Mouse (Mus musculus): ENCODE results near the gene Olfr48. TPM values are rescaled to one million over a fixed set of nuclear protein-coding genes. Genes with fewer than 3 reads are reported as not detected.

Olfr48 gene
- not detected in 2 replicates for polyA plus RNA-seq (2015; fragmentation: Nextera tagmentation; extraction: Ambion mirVana)

DNA sequence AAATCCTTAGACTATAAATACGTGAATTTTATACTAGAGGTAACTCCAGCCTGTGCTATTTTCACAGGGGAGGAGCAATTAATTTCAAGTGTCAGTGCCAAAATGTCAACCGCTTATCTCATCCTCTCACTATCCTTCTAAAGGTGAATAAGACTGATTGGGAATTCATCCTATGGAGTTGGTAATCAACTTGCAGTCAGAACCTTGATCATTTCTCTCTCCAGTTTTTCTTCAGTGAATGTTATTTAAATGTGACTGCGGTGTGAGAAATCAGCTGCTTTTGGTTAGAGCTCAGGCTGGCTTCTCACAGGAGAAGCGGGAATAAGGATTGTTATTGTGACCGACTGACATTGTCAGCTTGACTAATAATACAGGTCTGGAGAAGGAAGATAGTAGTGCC lies at the start of gene Olfr48:
TSS of gene Olfr48 (minus strand) at position 101 of the 400 bp plus-strand sequence.
- H3K9me3 ChIP-seq, result no peaks in the 10 kb centered on the region
- no peak within 1 kb of the TSS for H3K9ac ChIP-seq (replicated peaks)
- no peak for ATAC-seq (replicated peaks)
- no peak within 1 kb of the TSS for H3K4me3 ChIP-seq
- no peak within 1 kb of the TSS for H3K27ac ChIP-seq (replicated peaks)
- H3K4me2 ChIP-seq (replicated peaks), result no peak within 1 kb of the TSS
- 91% methylated on average over 5 of the region's 5 CpGs for WGBS
- H3K27me3 ChIP-seq, result no peaks in the 10 kb centered on the region
- H3K4me1 ChIP-seq, result no peaks in the 10 kb centered on the region
- H3K36me3 ChIP-seq, result no peaks in the 10 kb centered on the region

DNA sequence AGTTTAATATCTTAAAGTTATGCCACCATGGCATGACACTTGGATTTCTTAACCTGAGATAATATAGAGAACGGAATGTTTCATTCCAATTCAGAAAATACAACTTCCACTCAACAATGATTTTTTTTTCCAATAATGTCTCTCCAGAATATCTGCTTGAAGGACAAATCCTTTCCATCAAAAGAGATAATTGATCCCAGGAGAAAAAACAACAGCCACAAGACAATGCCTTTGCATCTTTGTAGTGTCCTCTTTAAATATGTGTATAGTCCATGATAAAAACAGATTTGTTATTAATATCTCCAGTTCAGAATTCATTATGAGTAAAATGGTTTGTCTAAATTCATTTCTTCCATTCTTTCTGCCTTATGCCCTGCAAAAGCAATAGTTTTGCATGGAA lies 30.1 kb upstream of the Olfr48 start, which contains the start of gene Olfr1257:
TSS of gene Olfr1257 (plus strand) at position 301 of the 400 bp plus-strand sequence.
- WGBS, result 85% methylated on average over 1 of the region's 1 CpGs
- Histone ChIP-seq H3K4me3 (no peak within 1 kb of the TSS), H3K9ac (replicated peaks) (no peak within 1 kb of the TSS), H3K36me3 (no peaks in the 10 kb centered on the region), H3K9me3 (no peaks in the 10 kb centered on the region), H3K27me3 (no peaks in the 10 kb centered on the region), H3K4me1 (no peaks in the 10 kb centered on the region), H3K4me2 (replicated peaks) (no peak within 1 kb of the TSS), H3K27ac (replicated peaks) (no peak within 1 kb of the TSS)
- no peak for ATAC-seq (replicated peaks)

- no peak for ATAC-seq (replicated peaks)
- no peak overlapping the region for H3K27ac ChIP-seq (replicated peaks)
- 100% methylated on average over 1 of the region's 1 CpGs for WGBS
Measured at GRCm38 (mm10) chr2:89849230-89849629, 1.2 kb upstream of the Olfr48 start.

GRCm38 (mm10) chr2:89841455-89841854 lies 6.5 kb downstream of the Olfr48 start, which contains the start of gene Olfr1256:
Gene Olfr1256 (minus strand): TSS chr2:89841555.
- ATAC-seq (replicated peaks), result no peak
- 65% methylated on average over 2 of the region's 2 CpGs for WGBS

More at GRCm38 (mm10) chr2:89849230-89849629, 1.2 kb upstream of the Olfr48 start:
- H3K27me3 ChIP-seq, result no peaks in the 10 kb centered on the region
- no peaks in the 10 kb centered on the region for H3K4me1 ChIP-seq
- H3K36me3 ChIP-seq, result no peaks in the 10 kb centered on the region
- H3K9ac ChIP-seq (replicated peaks), result no peak overlapping the region
- no peak overlapping the region for H3K4me2 ChIP-seq (replicated peaks)
- H3K4me3 ChIP-seq, result no peak overlapping the region
- no peaks in the 10 kb centered on the region for H3K9me3 ChIP-seq

DNA sequence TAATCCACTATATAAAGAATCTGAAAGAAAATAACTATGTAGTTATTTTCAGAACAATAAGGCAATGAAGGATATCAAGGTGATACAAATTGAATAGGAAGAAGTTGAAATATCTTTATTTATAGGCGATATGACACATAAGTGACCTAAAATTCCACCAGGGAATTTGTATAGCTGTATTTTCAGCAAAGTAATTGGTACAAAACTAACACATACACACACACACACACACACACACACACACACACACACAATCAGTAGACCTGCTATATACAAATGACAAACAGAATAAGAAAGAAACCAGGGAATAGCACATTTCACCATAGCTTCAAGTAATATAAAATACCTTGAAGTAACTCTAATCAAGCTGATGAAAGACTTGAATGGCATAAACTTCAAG lies 27.8 kb downstream of the Olfr48 start:
- no peak overlapping the region for H3K4me2 ChIP-seq (replicated peaks)
- H3K27me3 ChIP-seq, result no peaks in the 10 kb centered on the region
- H3K27ac ChIP-seq (replicated peaks), result no peak overlapping the region
- no peak for ATAC-seq (replicated peaks)
- H3K9me3 ChIP-seq, result no peaks in the 10 kb centered on the region
- WGBS, result 79% methylated on average over 1 of the region's 1 CpGs
- no peaks in the 10 kb centered on the region for H3K36me3 ChIP-seq
- H3K4me1 ChIP-seq, result no peaks in the 10 kb centered on the region
- H3K9ac ChIP-seq (replicated peaks), result no peak overlapping the region
- H3K4me3 ChIP-seq, result no peak overlapping the region

More at GRCm38 (mm10) chr2:89841455-89841854, 6.5 kb downstream of the Olfr48 start, which contains the start of gene Olfr1256:
- Histone ChIP-seq H3K4me1 (no peaks in the 10 kb centered on the region), H3K9me3 (no peaks in the 10 kb centered on the region), H3K4me3 (no peak within 1 kb of the TSS), H3K27ac (replicated peaks) (no peak within 1 kb of the TSS), H3K36me3 (no peaks in the 10 kb centered on the region), H3K4me2 (replicated peaks) (no peak within 1 kb of the TSS), H3K9ac (replicated peaks) (no peak within 1 kb of the TSS), H3K27me3 (no peaks in the 10 kb centered on the region)

DNA sequence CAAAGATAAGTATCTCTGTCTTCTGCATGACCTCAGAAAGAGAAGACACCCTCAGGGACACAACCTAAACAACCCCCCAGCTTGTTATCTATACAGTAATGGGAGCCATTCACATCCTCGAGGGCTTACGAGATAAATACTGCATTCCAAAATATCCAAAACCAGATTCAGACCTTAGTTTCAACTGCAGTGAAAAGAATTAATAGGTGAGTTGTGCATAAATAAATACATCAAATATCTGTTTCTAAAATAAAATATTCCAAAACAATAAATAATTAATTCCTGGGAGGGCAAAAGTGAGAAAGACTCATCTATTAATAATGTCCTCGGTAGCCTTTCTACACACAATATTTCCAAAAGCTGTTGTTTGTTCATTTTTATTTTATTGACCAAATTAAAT lies 36.3 kb downstream of the Olfr48 start, which contains the start of gene Olfr1255:
TSS of gene Olfr1255 (plus strand) at position 301 of the 400 bp plus-strand sequence.
- H3K27me3 ChIP-seq, result no peaks in the 10 kb centered on the region
- H3K36me3 ChIP-seq, result no peaks in the 10 kb centered on the region
- H3K9ac ChIP-seq (replicated peaks), result no peak within 1 kb of the TSS
- 96% methylated on average over 3 of the region's 3 CpGs for WGBS
- no peak for ATAC-seq (replicated peaks)
- H3K4me2 ChIP-seq (replicated peaks), result no peak within 1 kb of the TSS
- H3K27ac ChIP-seq (replicated peaks), result no peak within 1 kb of the TSS
- H3K4me1 ChIP-seq, result no peaks in the 10 kb centered on the region
- H3K9me3 ChIP-seq, result no peaks in the 10 kb centered on the region
- H3K4me3 ChIP-seq, result no peak within 1 kb of the TSS

GRCm38 (mm10) chr2:89810751-89811150 lies 37.3 kb downstream of the Olfr48 start:
- H3K4me1 ChIP-seq, result no peaks in the 10 kb centered on the region
- H3K27ac ChIP-seq (replicated peaks), result no peak overlapping the region
- no peaks in the 10 kb centered on the region for H3K36me3 ChIP-seq
- ATAC-seq (replicated peaks), result no peak
- H3K4me2 ChIP-seq (replicated peaks), result no peak overlapping the region
- WGBS, result 91% methylated on average over 2 of the region's 2 CpGs
- H3K27me3 ChIP-seq, result no peaks in the 10 kb centered on the region
- no peak overlapping the region for H3K4me3 ChIP-seq
- H3K9ac ChIP-seq (replicated peaks), result no peak overlapping the region
- no peaks in the 10 kb centered on the region for H3K9me3 ChIP-seq

DNA sequence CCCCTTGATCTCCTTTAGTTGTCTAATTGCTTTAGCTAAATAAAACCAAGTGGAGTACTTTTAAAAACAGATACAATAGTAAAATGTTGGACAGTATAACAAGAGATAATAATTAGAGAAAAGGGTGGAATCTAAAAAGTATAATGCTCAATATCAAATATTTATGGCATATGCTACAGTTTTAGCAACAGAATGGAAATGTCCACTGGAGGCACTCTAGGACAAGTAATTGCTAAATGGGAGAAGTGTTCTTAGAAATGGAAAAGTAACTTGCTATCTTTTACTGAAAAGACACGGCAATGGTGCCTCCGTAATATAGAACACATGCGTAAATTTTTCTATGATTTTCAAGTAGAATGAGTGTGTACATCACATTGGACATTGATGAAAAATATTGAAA lies 48.4 kb downstream of the Olfr48 start:
- no peaks in the 10 kb centered on the region for H3K36me3 ChIP-seq
- H3K4me1 ChIP-seq, result no peaks in the 10 kb centered on the region
- no peak overlapping the region for H3K27ac ChIP-seq (replicated peaks)
- 94% methylated on average over 3 of the region's 3 CpGs for WGBS
- no peaks in the 10 kb centered on the region for H3K9me3 ChIP-seq
- H3K4me3 ChIP-seq, result no peak overlapping the region
- H3K27me3 ChIP-seq, result no peaks in the 10 kb centered on the region
- no peak overlapping the region for H3K4me2 ChIP-seq (replicated peaks)
- no peak overlapping the region for H3K9ac ChIP-seq (replicated peaks)
- no peak for ATAC-seq (replicated peaks)

GRCm38 (mm10) chr2:89793519-89793918 lies 54.5 kb downstream of the Olfr48 start, which contains the start of gene Olfr1254:
Gene Olfr1254 (minus strand): TSS chr2:89793619.
- H3K9ac ChIP-seq (replicated peaks), result no peak within 1 kb of the TSS
- H3K36me3 ChIP-seq, result no peaks in the 10 kb centered on the region
- H3K27ac ChIP-seq (replicated peaks), result no peak within 1 kb of the TSS
- no peak within 1 kb of the TSS for H3K4me2 ChIP-seq (replicated peaks)
- H3K27me3 ChIP-seq, result no peaks in the 10 kb centered on the region
- no peaks in the 10 kb centered on the region for H3K9me3 ChIP-seq
- no peak for ATAC-seq (replicated peaks)
- H3K4me1 ChIP-seq, result no peaks in the 10 kb centered on the region
- no peak within 1 kb of the TSS for H3K4me3 ChIP-seq

Other genes with a start within 250 kb of the Olfr48 start
- not detected in 2 replicates for gene Olfr1247, start 234.1 kb downstream of the Olfr48 start, polyA plus RNA-seq (2015; fragmentation: Nextera tagmentation; extraction: Ambion mirVana)
- not detected in 2 replicates for gene Olfr1248, start 230.0 kb downstream of the Olfr48 start, polyA plus RNA-seq (2015; fragmentation: Nextera tagmentation; extraction: Ambion mirVana)
- not detected in 2 replicates for gene Olfr1249, start 213.2 kb downstream of the Olfr48 start, polyA plus RNA-seq (2015; fragmentation: Nextera tagmentation; extraction: Ambion mirVana)
- not detected in 2 replicates for gene Olfr1250, start 186.7 kb downstream of the Olfr48 start, polyA plus RNA-seq (2015; fragmentation: Nextera tagmentation; extraction: Ambion mirVana)
- gene Olfr1251, start 176.3 kb downstream of the Olfr48 start, polyA plus RNA-seq (2015; fragmentation: Nextera tagmentation; extraction: Ambion mirVana), result not detected in 2 replicates
- gene Olfr1252, start 123.2 kb downstream of the Olfr48 start, polyA plus RNA-seq (2015; fragmentation: Nextera tagmentation; extraction: Ambion mirVana), result not detected in 2 replicates
- gene Olfr1253, start 91.1 kb downstream of the Olfr48 start, polyA plus RNA-seq (2015; fragmentation: Nextera tagmentation; extraction: Ambion mirVana), result not detected in 2 replicates
- gene Olfr1254, start 54.6 kb downstream of the Olfr48 start, polyA plus RNA-seq (2015; fragmentation: Nextera tagmentation; extraction: Ambion mirVana), result not detected in 2 replicates
- gene Olfr1255, start 36.2 kb downstream of the Olfr48 start, polyA plus RNA-seq (2015; fragmentation: Nextera tagmentation; extraction: Ambion mirVana), result not detected in 2 replicates
- gene Olfr1256, start 6.7 kb downstream of the Olfr48 start, polyA plus RNA-seq (2015; fragmentation: Nextera tagmentation; extraction: Ambion mirVana), result not detected in 2 replicates
- gene Olfr1257, start 30.2 kb upstream of the Olfr48 start, polyA plus RNA-seq (2015; fragmentation: Nextera tagmentation; extraction: Ambion mirVana), result not detected in 2 replicates
- not detected in 2 replicates for gene Olfr1258, start 79.1 kb upstream of the Olfr48 start, polyA plus RNA-seq (2015; fragmentation: Nextera tagmentation; extraction: Ambion mirVana)
- not detected in 2 replicates for gene Olfr1259, start 100.5 kb upstream of the Olfr48 start, polyA plus RNA-seq (2015; fragmentation: Nextera tagmentation; extraction: Ambion mirVana)
- gene Olfr1260, start 126.1 kb upstream of the Olfr48 start, polyA plus RNA-seq (2015; fragmentation: Nextera tagmentation; extraction: Ambion mirVana), result not detected in 2 replicates
- not detected in 2 replicates for gene Olfr1261, start 143.0 kb upstream of the Olfr48 start, polyA plus RNA-seq (2015; fragmentation: Nextera tagmentation; extraction: Ambion mirVana)
- gene Olfr1262, start 151.9 kb upstream of the Olfr48 start, polyA plus RNA-seq (2015; fragmentation: Nextera tagmentation; extraction: Ambion mirVana), result not detected in 2 replicates
- gene Olfr1263, start 163.9 kb upstream of the Olfr48 start, polyA plus RNA-seq (2015; fragmentation: Nextera tagmentation; extraction: Ambion mirVana), result not detected in 2 replicates
- not detected in 2 replicates for gene Olfr1264, start 177.4 kb upstream of the Olfr48 start, polyA plus RNA-seq (2015; fragmentation: Nextera tagmentation; extraction: Ambion mirVana)
- not detected in 2 replicates for gene Olfr1265, start 187.1 kb upstream of the Olfr48 start, polyA plus RNA-seq (2015; fragmentation: Nextera tagmentation; extraction: Ambion mirVana)
- not detected in 2 replicates for gene Olfr140, start 215.4 kb upstream of the Olfr48 start, polyA plus RNA-seq (2015; fragmentation: Nextera tagmentation; extraction: Ambion mirVana)

Data from forebrain, embryonic 15.5 days (tissue).